Mouse (Mus musculus) MEL (cell line): ENCODE measurements around the gene Abce1. TPM values are rescaled to one million over a fixed set of nuclear protein-coding genes. Genes with fewer than 3 reads are reported as not detected.
"Not testable (repeated sequence)": the region's sequence is repeated elsewhere in the genome, so short reads cannot be mapped to it uniquely, and the experiment has no call there.

Source experiments
- DNase-seq: peaks from one replicate; pipeline ENCODE4 v3.0.0; 2011; ENCODE audit warnings: low read depth, low spot score
- H3K27ac ChIP-seq: 2 replicates; pipeline ENCODE4 v1.5.1; 2012; ENCODE audit warnings: low read depth, mild to moderate bottlenecking, control low read depth, low read length, moderate library complexity; ENCODE audit not compliant: control insufficient read depth
- H3K27me3 ChIP-seq, 2 experiments: fragments of 150-350 bp in 1 of 2; sonication (generic) in 1 of 2; 2 replicates each; pipeline ENCODE4 v1.6.1; 2012; ENCODE audit warnings: low read length in 2 of 2, mild to moderate bottlenecking in 2 of 2, improper control_type of control experiment in 1 of 2, moderate library complexity in 1 of 2; ENCODE audit not compliant: insufficient read depth in 2 of 2, control insufficient read depth in 1 of 2
- H3K36me3 ChIP-seq, 2 experiments: 2 replicates each; pipeline ENCODE4 v1.6.1; 2012 to 2014; ENCODE audit warnings: low read length in 2 of 2, improper control_type of control experiment in 1 of 2, inconsistent platforms in 1 of 2, mild to moderate bottlenecking in 1 of 2; ENCODE audit not compliant: insufficient read depth in 2 of 2, control insufficient read depth in 1 of 2
- H3K4me1 ChIP-seq, 2 experiments: fragments of 150-350 bp in 1 of 2; sonication (generic) in 1 of 2; 2 replicates each; pipeline ENCODE4 v1.6.1; 2012; ENCODE audit warnings: low read length in 2 of 2, improper control_type of control experiment in 1 of 2, mild to moderate bottlenecking in 1 of 2; ENCODE audit not compliant: insufficient read depth in 2 of 2, control insufficient read depth in 1 of 2
- H3K4me3 ChIP-seq, 2 experiments: fragments of 150-350 bp in 1 of 2; sonication (generic) in 1 of 2; 2 replicates each; pipeline ENCODE4 v1.5.1; 2012; ENCODE audit warnings: low read depth in 2 of 2, low read length in 2 of 2, mild to moderate bottlenecking in 2 of 2, moderate library complexity in 2 of 2, control low read depth in 1 of 2, improper control_type of control experiment in 1 of 2; ENCODE audit not compliant: control insufficient read depth in 1 of 2, insufficient read depth in 1 of 2
- H3K79me2 ChIP-seq: 2 replicates; pipeline ENCODE4 v1.6.1; 2012; ENCODE audit warnings: mild to moderate bottlenecking, low read length, moderate library complexity; ENCODE audit not compliant: control insufficient read depth, poor library complexity, insufficient read depth
- H3K9ac ChIP-seq: 2 replicates; pipeline ENCODE4 v1.6.1; 2012; ENCODE audit warnings: low read depth, mild to moderate bottlenecking, control low read depth, low read length, moderate library complexity; ENCODE audit not compliant: control insufficient read depth, poor library complexity, severe bottlenecking
- H3K9me3 ChIP-seq: fragments of 150-350 bp; sonication (generic); replicated peaks from 2 replicates; pipeline ENCODE4 v1.6.1; 2012; ENCODE audit warnings: mild to moderate bottlenecking, low read length, improper control_type of control experiment, moderate library complexity; ENCODE audit not compliant: insufficient read depth
- BHLHE40 ChIP-seq: IDR thresholded peaks from 2 replicates; pipeline ENCODE4 v1.6.1; 2012; ENCODE audit warnings: low read depth, mild to moderate bottlenecking, inconsistent platforms, low read length, improper control_type of control experiment, borderline replicate concordance
- CHD1 ChIP-seq: IDR thresholded peaks from 2 replicates; pipeline ENCODE4 v1.6.1; 2012; ENCODE audit warnings: low read depth, mild to moderate bottlenecking, inconsistent platforms, low read length, improper control_type of control experiment
- CHD2 ChIP-seq: IDR thresholded peaks from 2 replicates; pipeline ENCODE4 v1.6.1; 2011; ENCODE audit warnings: low read length, improper control_type of control experiment
- CTCF ChIP-seq, 3 experiments: IDR thresholded peaks in 2 of 3; conservative IDR thresholded peaks in 1 of 3; 2 replicates each; pipeline ENCODE4 v1.5.1; 2011 to 2012; ENCODE audit warnings: low read length in 3 of 3, low read depth in 2 of 3, mild to moderate bottlenecking in 2 of 3, improper control_type of control experiment in 1 of 3, inconsistent platforms in 1 of 3, mixed read lengths in 1 of 3, moderate library complexity in 1 of 3; ENCODE audit not compliant: control insufficient read depth in 1 of 3, insufficient read depth in 1 of 3, poor library complexity in 1 of 3, severe bottlenecking in 1 of 3
- E2F4 ChIP-seq: IDR thresholded peaks from 2 replicates; pipeline ENCODE4 v1.6.1; 2011; ENCODE audit warnings: low read depth, low read length, improper control_type of control experiment, borderline replicate concordance
- ETS1 ChIP-seq: IDR thresholded peaks from 2 replicates; pipeline ENCODE4 v1.6.1; 2012; ENCODE audit warnings: low read depth, mild to moderate bottlenecking, inconsistent platforms, low read length, improper control_type of control experiment, moderate library complexity
- GATA1 ChIP-seq: IDR thresholded peaks from 2 replicates; pipeline ENCODE4 v1.6.1; 2011; ENCODE audit warnings: low read depth, low read length, improper control_type of control experiment
- HCFC1 ChIP-seq: IDR thresholded peaks from 2 replicates; pipeline ENCODE4 v1.6.1; 2012; ENCODE audit warnings: low read depth, mild to moderate bottlenecking, inconsistent platforms, low read length, improper control_type of control experiment, moderate library complexity
- MAFK ChIP-seq: IDR thresholded peaks from 2 replicates; pipeline ENCODE4 v1.6.1; 2011; ENCODE audit warnings: low read depth, mild to moderate bottlenecking, low read length, improper control_type of control experiment, borderline replicate concordance
- MAX ChIP-seq: IDR thresholded peaks from 2 replicates; pipeline ENCODE4 v1.6.1; 2011; ENCODE audit warnings: low read length, improper control_type of control experiment
- MAZ ChIP-seq: IDR thresholded peaks from 2 replicates; pipeline ENCODE4 v1.6.1; 2012; ENCODE audit warnings: low read depth, mild to moderate bottlenecking, inconsistent platforms, low read length, improper control_type of control experiment
- MEF2A ChIP-seq: IDR thresholded peaks from 2 replicates; pipeline ENCODE4 v1.6.1; 2014; ENCODE audit warnings: low read depth, mild to moderate bottlenecking, inconsistent platforms, low read length, improper control_type of control experiment; ENCODE audit not compliant: poor library complexity, insufficient replicate concordance, severe bottlenecking; ENCODE audit errors: extremely low read depth
- MXI1 ChIP-seq: IDR thresholded peaks from 2 replicates; pipeline ENCODE4 v1.6.1; 2011; ENCODE audit warnings: mild to moderate bottlenecking, low read depth, low read length, improper control_type of control experiment
- MYB ChIP-seq: IDR thresholded peaks from 2 replicates; pipeline ENCODE4 v1.6.1; 2011; ENCODE audit warnings: mild to moderate bottlenecking, low read depth, low read length, improper control_type of control experiment
- MYC ChIP-seq: IDR thresholded peaks from 2 replicates; pipeline ENCODE4 v1.6.1; 2011; ENCODE audit warnings: low read depth, mild to moderate bottlenecking, low read length, improper control_type of control experiment, moderate library complexity
- POLR2A ChIP-seq, 2 experiments: IDR thresholded peaks; 2 replicates each; pipeline ENCODE4 v1.6.1; 2011 to 2012; ENCODE audit warnings: low read length in 2 of 2, mild to moderate bottlenecking in 2 of 2, control low read depth in 1 of 2, improper control_type of control experiment in 1 of 2, low read depth in 1 of 2, moderate library complexity in 1 of 2; ENCODE audit not compliant: control insufficient read depth in 1 of 2, insufficient read depth in 1 of 2, poor library complexity in 1 of 2
- POLR2AphosphoS5 ChIP-seq: IDR thresholded peaks from 2 replicates; pipeline ENCODE4 v1.6.1; 2012; ENCODE audit warnings: low read depth, borderline replicate concordance, mild to moderate bottlenecking, inconsistent platforms, low read length, moderate library complexity, mixed read lengths
- RAD21 ChIP-seq: IDR thresholded peaks from 2 replicates; pipeline ENCODE4 v1.6.1; 2011; ENCODE audit warnings: mild to moderate bottlenecking, low read depth, low read length, improper control_type of control experiment
- SMC3 ChIP-seq: IDR thresholded peaks from 2 replicates; pipeline ENCODE4 v1.6.1; 2011; ENCODE audit warnings: low read depth, low read length, improper control_type of control experiment
- USF1 ChIP-seq: IDR thresholded peaks from 2 replicates; pipeline ENCODE4 v1.6.1; 2014; ENCODE audit warnings: low read depth, mild to moderate bottlenecking, inconsistent platforms, low read length, improper control_type of control experiment, moderate library complexity
- USF2 ChIP-seq, 2 experiments: IDR thresholded peaks; 2 replicates each; pipeline ENCODE4 v1.6.1; 2011 to 2012; ENCODE audit warnings: improper control_type of control experiment in 2 of 2, low read length in 2 of 2, borderline replicate concordance in 1 of 2, inconsistent platforms in 1 of 2, low read depth in 1 of 2, mild to moderate bottlenecking in 1 of 2; ENCODE audit not compliant: insufficient read depth in 1 of 2
- ZC3H11A ChIP-seq: IDR thresholded peaks from 2 replicates; pipeline ENCODE4 v1.6.1; 2012; ENCODE audit warnings: low read depth, mild to moderate bottlenecking, inconsistent platforms, low read length, improper control_type of control experiment
- ZMIZ1 ChIP-seq: IDR thresholded peaks from 2 replicates; pipeline ENCODE4 v1.6.1; 2012; ENCODE audit warnings: low read depth, mild to moderate bottlenecking, inconsistent platforms, low read length, improper control_type of control experiment, moderate library complexity
- ZNF384 ChIP-seq: IDR thresholded peaks from 2 replicates; pipeline ENCODE4 v1.6.1; 2012; ENCODE audit warnings: low read depth, mild to moderate bottlenecking, inconsistent platforms, low read length, improper control_type of control experiment
- polyA plus RNA-seq, 2 experiments: library from polyadenylated mRNA; stranded (reverse) in 1 of 2; unstranded in 1 of 2; fragments of >175 nt in 1 of 2; fragments of >200 nt in 1 of 2; gene quantifications; 2 replicates each; pipeline versions ENCODE4 v1.2.1 to v1.2.4; 2012; ENCODE audit warnings: low replicate concordance in 2 of 2, low read depth in 1 of 2; ENCODE audit not compliant: insufficient read length in 2 of 2, insufficient read depth in 1 of 2, missing spikeins in 1 of 2
- total RNA-seq: library from RNA; depleted of rRNA; stranded (reverse); fragments of 300-350 nt; gene quantifications from 2 replicates; pipeline ENCODE4 v1.2.3, GENCODE M21; 2012

The Abce1 gene
- total and polyA plus RNA-seq, 3 experiments = 141 to 293 (median 174) TPM

DNA sequence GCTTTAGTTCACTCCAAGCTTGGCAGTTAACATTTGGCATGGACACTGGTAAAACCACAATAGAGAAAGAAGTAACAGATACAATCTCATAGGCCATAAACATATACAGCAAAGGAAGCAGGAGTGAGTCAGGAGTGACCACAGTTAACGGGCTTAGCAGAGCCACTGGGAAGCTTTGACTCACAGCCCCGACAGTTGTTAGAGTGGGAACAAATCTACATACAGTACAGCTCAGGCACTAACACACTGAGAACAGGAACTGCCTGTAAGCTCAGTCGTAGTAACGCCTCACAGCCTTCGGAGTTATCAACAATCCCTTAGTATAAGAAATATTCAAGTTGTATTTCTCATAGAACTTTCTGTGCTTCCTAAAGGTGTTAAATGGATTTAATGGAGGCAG, 32.5 kb downstream of the Abce1 start (continued):
- no peak for TF ChIP-seq MEF2A
- no peak for TF ChIP-seq HCFC1
- TF ChIP-seq POLR2AphosphoS5 = no peak
- TF ChIP-seq E2F4 = no peak
- TF ChIP-seq CHD1 = no peak
- TF ChIP-seq ETS1 = no peak
- no peak for TF ChIP-seq CTCF (IDR thresholded peaks at IDR 0.05 in 2 of 3, conservative IDR thresholded peaks at IDR 0.05 in 1 of 3; ENCODE audit: control insufficient read depth in 1 of 3, insufficient read depth in 1 of 3, low read depth in 2 of 3, low read length in 3 of 3, poor library complexity in 1 of 3, severe bottlenecking in 1 of 3)
- TF ChIP-seq RAD21 = no peak
- TF ChIP-seq, all 39 proteins: peak for 6

DNA sequence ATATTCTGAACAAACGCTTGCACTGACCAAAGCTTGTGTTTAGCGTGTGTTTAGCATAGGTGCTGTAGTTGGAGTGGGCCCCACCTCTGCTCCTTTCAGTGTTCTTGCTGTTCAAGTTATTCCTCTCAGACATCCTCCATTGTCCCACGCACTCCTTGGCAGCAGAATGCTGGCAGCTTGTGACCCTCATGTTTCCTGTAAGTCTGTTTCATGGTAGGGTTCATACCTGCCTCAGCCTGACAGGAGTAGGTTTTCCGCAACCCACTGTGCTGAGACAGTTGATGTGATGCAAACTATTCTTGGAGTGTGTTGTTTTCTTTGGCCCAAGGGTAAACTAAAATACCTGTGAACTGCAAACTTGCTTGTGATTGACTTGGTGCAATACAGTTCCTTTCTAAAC, 35.1 kb downstream of the Abce1 start:
- 0 out of 2 replicates have a peak, but pooled peaks cover 2% of the 10 kb centered on the region for H3K79me2 ChIP-seq
- H3K27me3 ChIP-seq = no peaks in the 10 kb centered on the region
- peaks cover 4 to 25% of the 10 kb centered on the region in 2 experiments for H3K36me3 ChIP-seq
- no peaks in the 10 kb centered on the region for H3K9me3 ChIP-seq
- DNase-seq = no peak
- H3K4me3 ChIP-seq = no peak overlapping the region
- TF ChIP-seq MAFK = no peak
- TF ChIP-seq BHLHE40 = no peak
- no peak for TF ChIP-seq CTCF (IDR thresholded peaks at IDR 0.05 in 2 of 3, conservative IDR thresholded peaks at IDR 0.05 in 1 of 3; ENCODE audit: control insufficient read depth in 1 of 3, insufficient read depth in 1 of 3, low read depth in 2 of 3, low read length in 3 of 3, poor library complexity in 1 of 3, severe bottlenecking in 1 of 3)
- TF ChIP-seq MXI1 = no peak
- TF ChIP-seq, all 39 proteins: peak for 0
- Histone ChIP-seq H3K27ac (no peak overlapping the region), H3K4me1 (peaks cover 2 to 6% of the 10 kb centered on the region in 2 experiments; a peak in 3 of 4 replicates), H3K9ac (no peak overlapping the region)

DNA sequence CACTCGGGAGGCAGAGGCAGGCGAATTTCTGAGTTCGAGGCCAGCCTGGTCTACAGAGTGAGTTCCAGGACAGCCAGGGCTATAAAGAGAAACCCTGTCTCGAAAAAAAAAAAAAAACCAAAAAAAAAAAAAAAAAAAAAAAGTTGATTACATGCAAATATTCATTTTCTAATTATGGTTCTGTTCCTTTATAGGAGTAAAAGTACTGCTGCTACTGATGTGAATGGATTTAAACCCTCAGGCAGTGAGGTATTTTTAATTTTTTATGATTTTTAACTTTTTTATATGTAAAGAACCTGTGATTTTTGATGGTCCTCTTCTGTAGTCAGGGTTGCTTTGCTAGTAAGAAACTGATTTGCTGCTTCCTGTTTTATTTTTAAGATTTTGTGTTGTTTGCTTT, 52.8 kb downstream of the Abce1 start:
- not testable (repeated sequence) for H3K79me2 ChIP-seq, H3K27me3 ChIP-seq, DNase-seq, H3K27ac ChIP-seq, H3K9ac ChIP-seq, H3K4me1 ChIP-seq, H3K4me3 ChIP-seq, H3K9me3 ChIP-seq
- H3K36me3 ChIP-seq = peaks cover 0 to 69% of the 10 kb centered on the region in 2 experiments; a peak in 2 of 4 replicates
- peak; percentile 57 for TF ChIP-seq ZNF384

DNA sequence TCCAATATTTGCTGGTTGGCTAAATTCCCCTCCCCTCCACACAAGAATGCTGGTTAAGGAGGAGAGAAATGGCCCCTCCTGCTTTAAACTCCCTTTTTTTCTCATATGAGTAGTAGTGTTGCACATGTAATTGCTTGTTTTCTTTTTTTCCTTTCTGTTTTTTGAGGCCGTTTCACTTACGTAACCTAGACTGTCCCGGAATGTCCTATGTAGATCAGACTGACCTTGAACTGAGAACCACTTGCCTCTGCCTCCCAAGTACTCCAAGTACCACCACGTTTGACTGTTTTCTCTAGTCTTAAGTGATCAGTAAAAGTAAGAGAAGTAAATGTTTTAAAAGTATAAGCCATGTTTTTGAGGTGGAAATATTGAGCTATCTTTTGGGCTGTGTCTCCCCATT, 57.8 kb downstream of the Abce1 start:
- H3K4me3 ChIP-seq = no peak overlapping the region
- no peak for DNase-seq
- H3K36me3 ChIP-seq = peaks cover 14 to 63% of the 10 kb centered on the region in 2 experiments
- H3K79me2 ChIP-seq = peaks cover 10% of the 10 kb centered on the region
- no peaks in the 10 kb centered on the region for H3K27me3 ChIP-seq
- no peak overlapping the region for H3K9ac ChIP-seq
- H3K9me3 ChIP-seq = no peaks in the 10 kb centered on the region
- no peaks in the 10 kb centered on the region for H3K4me1 ChIP-seq
- H3K27ac ChIP-seq = no peak overlapping the region
- TF ChIP-seq POLR2A (IDR thresholded peaks at IDR 0.05; ENCODE audit: control insufficient read depth in 1 of 2, insufficient read depth in 1 of 2, low read depth in 1 of 2, low read length in 2 of 2, poor library complexity in 1 of 2) (no peak), MYB (no peak), ZNF384 (no peak), ZC3H11A (no peak), USF2 (IDR thresholded peaks at IDR 0.05; ENCODE audit: borderline replicate concordance in 1 of 2, insufficient read depth in 1 of 2, low read depth in 1 of 2, low read length in 2 of 2) (no peak), MAFK (no peak), BHLHE40 (no peak), MYC (no peak), ZMIZ1 (no peak), MEF2A (no peak), GATA1 (no peak), MAX (no peak), MAZ (no peak), SMC3 (no peak), CHD2 (no peak), USF1 (no peak)
